Mouse (Mus musculus) kidney, adult 2 months (tissue): ENCODE data around the gene Wdr34.

Source experiments
- CTCF ChIP-seq: fragments of 200-500 bp; conservative IDR thresholded peaks from 2 replicates; pipeline ENCODE4 v1.5.1; 2011; ENCODE audit warnings: low read depth, mild to moderate bottlenecking, control low read depth, low read length, moderate library complexity, mixed read lengths; ENCODE audit not compliant: insufficient read depth, insufficient read length
- POLR2A ChIP-seq: fragments of 200-500 bp; IDR thresholded peaks from one replicate; pipeline ENCODE4 v1.6.1; 2011; ENCODE audit warnings: low read depth, low read length, control low read depth

GRCm38 (mm10) chr2:30025454-30025853 lies 23.2 kb downstream of the Wdr34 start:
- no peak for TF ChIP-seq CTCF
- TF ChIP-seq POLR2A = no peak
